Mouse (Mus musculus): ENCODE measurements around the gene Tap1.
"Not testable (repeated sequence)": the region's sequence is repeated elsewhere in the genome, so short reads cannot be mapped to it uniquely, and the experiment has no call there.

The Tap1 gene

GRCm38 (mm10) chr17:34187261-34187916 lies at the start of gene Tap1, which contains the start of gene Psmb9:
TSS of gene Tap1 (plus strand) at chr17:34187553.
TSS of gene Psmb9 (minus strand) at chr17:34187764.
- DNase-seq (ENCODE audit: low read depth, low spot score), result peak; percentile 77

DNA sequence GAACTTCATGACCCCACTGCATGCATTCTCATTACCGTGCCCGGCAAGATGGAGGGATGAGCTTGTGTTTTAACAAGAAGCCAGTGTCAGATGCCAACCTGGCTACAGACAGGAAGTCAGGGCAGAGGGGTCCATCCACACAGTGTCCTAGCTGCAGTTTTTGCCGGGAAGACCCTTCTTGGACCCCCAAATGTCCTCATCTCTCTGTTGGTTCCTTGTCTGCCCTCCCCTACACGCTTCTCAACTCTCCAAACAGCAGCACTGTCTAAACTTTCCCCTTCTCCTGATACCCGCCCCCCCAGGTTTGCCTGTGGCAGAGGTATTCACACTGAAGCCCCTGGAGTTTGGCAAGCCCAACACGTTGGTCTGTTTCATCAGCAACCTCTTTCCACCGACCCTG lies 49.8 kb upstream of the Tap1 start:
- DNase-seq (ENCODE audit: low read depth, low spot score), result no peak

DNA sequence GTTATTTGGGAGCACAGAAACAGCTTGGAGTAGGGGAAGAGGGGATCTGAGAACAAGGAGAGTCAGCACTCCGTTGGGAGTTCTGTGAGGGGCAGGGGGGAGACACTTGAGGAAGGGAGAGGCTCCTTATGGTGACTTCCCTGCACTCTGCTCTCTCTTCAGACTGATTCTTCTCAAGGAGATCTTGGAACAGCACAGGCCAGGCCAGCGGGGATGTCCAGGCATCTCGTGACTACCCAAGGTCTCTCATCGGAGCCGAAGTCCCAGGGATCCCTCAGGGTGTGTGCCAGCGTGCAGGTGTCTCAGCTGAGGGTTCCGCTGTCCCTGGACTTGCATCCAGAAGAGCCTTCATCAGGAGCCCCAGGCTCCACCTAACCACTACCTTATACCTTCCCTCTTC lies 48.7 kb upstream of the Tap1 start:
- no peak for DNase-seq (ENCODE audit: low read depth, low spot score)

DNA sequence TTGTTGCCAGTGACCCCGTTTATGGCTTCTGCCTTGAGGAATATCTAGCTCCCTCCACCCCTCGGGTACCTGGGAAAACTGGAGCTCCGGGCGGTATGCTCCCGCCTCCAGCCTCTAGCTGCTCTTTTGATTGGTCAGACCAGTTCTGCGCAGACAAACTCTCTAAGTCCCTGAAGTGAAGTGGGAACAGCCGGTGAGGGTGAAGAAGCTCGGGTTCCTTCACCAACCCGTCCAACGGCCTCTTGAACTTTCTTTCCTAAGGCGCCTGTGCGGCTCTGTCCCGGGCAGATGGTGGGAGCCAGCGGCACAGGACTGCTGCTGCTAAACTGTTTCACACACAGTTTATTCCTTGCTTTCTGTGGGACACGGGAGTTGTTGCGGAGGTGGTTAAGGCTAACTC lies 47.9 kb upstream of the Tap1 start:
- no peak for DNase-seq (ENCODE audit: low read depth, low spot score)

GRCm38 (mm10) chr17:34140240-34140639 lies 47.1 kb upstream of the Tap1 start:
- DNase-seq (ENCODE audit: low read depth, low spot score), result no peak

DNA sequence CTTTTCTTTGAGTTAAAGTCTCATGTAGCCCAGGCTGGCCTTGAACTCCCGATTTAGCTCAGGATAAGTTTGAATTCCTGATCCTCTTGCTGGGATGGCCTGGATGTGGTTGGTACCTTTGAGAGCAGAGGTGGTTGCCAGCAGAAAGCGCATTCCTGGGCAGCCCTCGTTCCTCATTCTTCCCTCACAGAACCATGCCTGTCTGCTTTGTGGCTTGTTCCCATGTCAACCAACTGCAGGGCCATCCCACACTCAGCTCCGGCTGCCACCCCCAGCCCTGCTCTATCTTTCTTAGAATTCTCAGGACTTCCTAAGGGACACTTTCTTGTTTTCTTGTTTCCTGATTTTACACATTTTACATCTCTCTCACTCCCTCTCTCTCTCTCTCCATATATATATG lies 45.9 kb upstream of the Tap1 start:
- DNase-seq (ENCODE audit: low read depth, low spot score), result no peak

GRCm38 (mm10) chr17:34142456-34143010 lies 44.8 kb upstream of the Tap1 start:
- no peak for DNase-seq (ENCODE audit: low read depth, low spot score)

DNA sequence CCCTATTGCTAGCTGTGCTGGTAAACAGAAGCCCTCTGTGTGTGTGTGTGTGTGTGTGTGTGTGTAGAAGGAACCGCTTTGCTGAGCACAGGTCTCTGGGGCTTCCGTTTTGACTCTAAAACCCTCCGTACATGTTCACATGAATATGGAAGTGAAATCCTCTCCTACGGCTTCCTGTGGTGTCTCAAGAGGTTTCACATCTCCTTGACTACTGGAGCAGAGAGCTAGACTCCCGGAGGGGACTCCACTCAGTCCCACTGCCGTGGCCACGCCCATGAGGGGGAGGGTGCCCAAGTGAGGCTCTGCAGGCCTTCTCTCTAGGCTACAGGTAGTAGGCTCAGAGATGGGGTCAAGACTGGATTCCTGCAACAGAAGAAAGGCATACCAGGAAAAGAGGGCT lies 44.3 kb upstream of the Tap1 start, which contains the start of gene H2-DMb2:
Gene H2-DMb2, plus strand, starts transcription at position 275 of the 400 bp plus-strand sequence.
- no peak for DNase-seq (ENCODE audit: low read depth, low spot score)

DNA sequence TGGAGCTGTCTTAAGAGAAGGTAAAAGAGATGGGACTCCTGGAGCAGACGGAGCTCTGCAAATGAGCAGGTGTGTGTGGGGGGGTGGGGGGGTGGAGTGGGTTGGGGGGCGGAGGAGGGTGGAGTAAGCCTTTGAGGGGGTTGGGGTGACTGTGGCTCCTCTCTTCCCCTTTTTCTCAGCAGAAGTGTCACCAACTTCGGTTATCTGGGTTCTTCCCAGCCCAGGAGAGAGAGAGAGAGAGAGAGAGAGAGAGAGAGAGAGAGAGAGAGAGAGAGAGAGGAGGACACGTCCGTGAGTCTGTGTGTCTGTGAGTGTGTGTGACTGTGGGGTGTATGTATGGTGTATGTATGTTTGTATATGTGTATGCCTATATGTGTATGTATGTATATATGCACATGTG lies 43.9 kb upstream of the Tap1 start:
- no peak for DNase-seq (ENCODE audit: low read depth, low spot score)

DNA sequence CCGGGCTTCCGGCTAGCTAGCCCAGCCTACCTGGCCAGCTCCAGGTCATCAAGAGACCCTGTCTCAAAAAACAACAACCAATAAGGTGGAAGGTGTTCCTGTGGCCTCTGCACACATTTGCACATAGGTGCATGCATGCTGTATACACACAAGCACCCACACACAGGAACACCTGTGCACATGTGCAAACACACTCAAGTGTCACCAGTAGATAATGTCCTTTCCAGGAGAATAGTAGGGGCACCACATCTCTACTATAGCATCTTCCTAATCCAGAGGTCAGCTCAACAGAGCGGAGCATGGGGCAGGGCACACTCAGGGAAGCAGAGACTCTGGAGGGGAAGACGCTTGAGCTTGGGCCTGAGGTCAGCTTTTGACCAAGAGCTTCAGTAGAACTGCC lies 43.1 kb upstream of the Tap1 start:
- DNase-seq (ENCODE audit: low read depth, low spot score), result not testable (repeated sequence)

GRCm38 (mm10) chr17:34144960-34145371 lies 42.4 kb upstream of the Tap1 start:
- DNase-seq (ENCODE audit: low read depth, low spot score), result no peak

DNA sequence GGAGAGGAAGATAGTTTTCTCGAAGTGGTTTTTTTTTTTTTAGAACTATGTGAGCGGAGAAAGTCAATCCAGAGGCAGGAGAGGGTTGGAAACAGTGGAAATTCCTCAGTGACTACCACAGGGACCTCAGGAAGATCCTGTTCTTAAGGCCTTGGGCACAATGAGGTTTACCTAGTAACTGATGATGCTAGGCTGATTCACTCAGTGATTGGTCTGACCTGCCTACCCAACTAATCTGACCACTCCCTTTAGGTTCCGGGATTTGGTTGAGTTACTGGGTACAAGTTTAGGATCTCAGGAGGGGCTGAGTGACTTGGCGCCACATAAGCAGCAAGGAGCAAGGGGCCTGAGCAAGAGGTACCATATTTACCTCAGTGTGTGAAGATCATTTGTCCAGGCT lies 34.4 kb upstream of the Tap1 start, which contains the start of gene H2-DMb1:
Gene H2-DMb1, plus strand, starts transcription at position 150 of the 400 bp plus-strand sequence.
- DNase-seq (ENCODE audit: low read depth, low spot score), result peak; percentile 55

GRCm38 (mm10) chr17:34155534-34155933 lies 31.8 kb upstream of the Tap1 start:
- DNase-seq (ENCODE audit: low read depth, low spot score), result no peak

GRCm38 (mm10) chr17:34164202-34164895 lies 23.0 kb upstream of the Tap1 start:
- DNase-seq (ENCODE audit: low read depth, low spot score), result no peak

DNA sequence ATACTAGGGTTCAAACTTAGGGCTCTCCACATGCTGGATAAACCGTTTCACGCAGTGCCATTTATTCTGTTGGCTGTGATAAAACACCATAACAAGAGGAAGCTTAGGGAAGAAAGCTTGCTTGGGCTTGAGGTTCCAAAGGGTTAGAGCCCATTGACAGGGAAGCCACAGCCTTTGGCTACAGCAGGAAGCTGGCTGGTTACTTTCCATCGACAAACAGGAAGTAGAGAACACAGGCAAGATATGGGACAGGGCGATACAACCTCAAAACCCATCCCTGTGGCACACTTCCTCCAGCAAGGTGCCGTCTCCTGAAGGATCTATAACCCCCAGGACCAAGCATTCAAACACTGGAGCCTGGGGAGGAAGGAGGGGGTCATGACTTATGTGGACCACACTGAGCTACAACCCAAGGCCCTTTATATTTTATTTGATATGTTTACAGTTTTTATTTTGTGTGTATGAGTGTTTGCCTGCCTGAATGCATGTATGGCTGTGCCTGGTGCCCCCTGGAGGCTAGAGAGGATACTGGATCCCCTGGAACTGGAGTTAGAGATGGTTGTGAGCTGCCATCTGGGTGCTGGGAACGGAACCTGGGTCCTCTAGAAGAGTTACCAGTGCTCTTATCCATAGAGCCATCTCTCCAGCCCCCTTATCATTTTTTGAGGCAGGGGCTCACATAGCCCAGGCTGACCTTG lies 22.2 kb upstream of the Tap1 start:
- DNase-seq (ENCODE audit: low read depth, low spot score), result no peak

DNA sequence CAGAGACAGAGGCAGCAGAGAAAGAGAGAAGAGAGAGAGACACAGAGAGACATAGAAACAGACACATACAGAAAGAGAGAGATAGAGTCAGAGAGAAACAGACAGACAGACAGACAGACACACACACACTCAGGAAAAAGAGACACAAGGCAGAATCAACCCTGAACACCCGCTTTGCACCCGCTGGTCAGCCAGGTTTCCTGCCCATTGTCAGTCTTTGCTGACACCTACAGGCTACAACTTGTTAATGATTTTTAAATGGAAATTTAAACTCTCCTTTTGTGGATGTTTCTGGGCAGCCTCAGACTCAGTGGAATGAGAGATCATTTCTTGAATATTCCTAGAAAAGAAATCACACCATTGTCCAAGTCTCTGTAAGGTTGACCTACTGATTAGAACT lies 18.1 kb upstream of the Tap1 start:
- DNase-seq (ENCODE audit: low read depth, low spot score), result no peak

GRCm38 (mm10) chr17:34170487-34170876 lies 16.9 kb upstream of the Tap1 start:
- DNase-seq (ENCODE audit: low read depth, low spot score), result no peak

DNA sequence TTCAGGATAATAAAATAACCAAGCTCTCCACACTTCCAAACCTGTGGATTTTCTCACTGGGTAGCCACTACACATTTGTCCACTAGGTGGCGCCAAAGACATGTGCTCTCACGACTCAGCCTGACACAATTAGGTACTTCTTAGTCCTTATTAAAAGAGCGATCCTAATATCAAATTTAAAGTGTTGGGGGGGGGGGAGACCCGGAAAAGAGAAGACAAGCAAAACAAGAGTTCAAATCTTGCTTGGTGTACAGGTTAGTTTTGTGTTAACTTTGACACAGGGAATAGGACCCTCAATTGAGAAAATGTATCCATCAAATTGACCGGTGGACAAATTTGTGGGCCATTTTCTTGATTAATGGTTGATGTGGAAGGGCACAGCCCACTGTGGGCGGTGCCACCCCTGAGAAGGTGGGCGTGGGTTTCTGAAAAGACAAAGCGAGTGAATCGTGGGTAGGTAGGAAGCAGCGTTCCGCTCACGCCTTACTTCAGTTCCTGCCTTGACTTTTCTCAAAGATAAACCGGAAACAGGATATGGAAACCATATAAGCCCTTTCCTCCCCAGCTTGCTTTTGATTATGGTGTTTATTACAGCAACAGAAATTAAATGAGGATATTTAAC lies 16.4 kb upstream of the Tap1 start:
- peak; percentile 70 for DNase-seq (ENCODE audit: low read depth, low spot score)

- DNase-seq (ENCODE audit: low read depth, low spot score), result no peak
These were observed 14.8 kb upstream of the Tap1 start for GRCm38 (mm10) chr17:34172528-34172927.

- DNase-seq (ENCODE audit: low read depth, low spot score), result no peak
These were observed 13.3 kb upstream of the Tap1 start for GRCm38 (mm10) chr17:34174075-34174474.

DNA sequence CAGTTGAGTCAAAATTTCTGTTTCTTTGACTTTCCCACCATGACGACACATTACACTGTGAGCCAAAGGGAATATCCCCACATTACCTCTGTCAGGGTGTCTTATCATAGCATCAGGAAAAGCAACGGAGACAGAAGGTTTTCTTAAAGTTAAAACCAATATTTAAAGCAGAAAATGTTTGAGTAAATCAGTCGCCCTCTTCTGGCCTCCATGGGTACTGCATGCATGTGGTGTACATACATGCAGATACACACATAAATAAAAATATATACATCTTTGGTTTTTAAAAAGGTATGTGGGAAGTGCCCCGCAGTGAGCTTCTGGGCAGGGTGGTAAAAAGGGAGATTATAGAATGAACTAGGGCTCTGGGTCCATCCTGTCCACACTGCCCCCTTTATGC lies 10.2 kb upstream of the Tap1 start:
- no peak for DNase-seq (ENCODE audit: low read depth, low spot score)

DNA sequence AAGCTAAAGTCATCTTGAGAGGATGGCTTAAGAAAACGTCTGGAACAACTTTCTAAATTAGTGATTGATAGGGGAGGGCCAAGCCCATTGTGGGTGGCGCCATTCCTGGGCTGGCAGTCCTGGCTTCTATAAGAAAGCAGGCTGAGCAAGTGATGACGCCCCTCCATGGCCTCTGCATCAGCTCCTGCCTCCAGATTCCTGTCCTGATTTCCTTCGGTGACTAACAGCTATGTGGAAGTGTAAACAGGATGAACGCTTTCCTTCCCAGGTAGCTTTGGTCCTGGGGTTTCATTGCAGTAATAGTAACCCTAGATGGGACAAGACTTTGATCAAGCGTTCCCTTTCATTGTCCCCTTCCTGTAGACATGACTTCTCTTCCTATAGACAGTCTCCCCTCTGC lies 8.3 kb upstream of the Tap1 start:
- DNase-seq (ENCODE audit: low read depth, low spot score), result no peak

All from retina, postnatal 7 days (tissue).